Mouse (Mus musculus): ENCODE measurements around the gene Actg2.

GRCm38 (mm10) chr6:83509442-83509841 is 26.6 kb downstream of the Actg2 start:
- TF ChIP-seq CTCF (IDR thresholded peaks at IDR 0.05; ENCODE audit: borderline replicate concordance, insufficient read depth, low read depth, low read length) (peak; percentile 45; the same call in 1 of the 2 replicates), POLR2A (IDR thresholded peaks at IDR 0.05; ENCODE audit: borderline replicate concordance, insufficient read depth, low read length) (peak; percentile 29; the same call in 1 of the 2 replicates)
